Mouse (Mus musculus) embryonic stem cell, embryonic (primary cell): ENCODE measurements at regions not wholly inside any gene's neighbourhood (a gene's known extent, or its start where the extent isn't known, plus 50 kb on each side); places are given as distances from the start of the nearest gene placed in this dataset.

ENCODE experiments used
- CTCF ChIA-PET, 4 experiments: fragments of 300-600 bp in 2 of 4; fragments of 350-600 bp in 2 of 4; sonication (Branson Sonifier 250); formaldehyde crosslinking; loops; one replicate each; lab custom pipeline; 2022; ENCODE audit warnings: inconsistent platforms in 2 of 4; lab: Charles Lee
- POLR2A ChIA-PET, 4 experiments: fragments of 300-600 bp in 2 of 4; fragments of 350-600 bp in 2 of 4; sonication (Branson Sonifier 250); formaldehyde crosslinking; loops; one replicate each; lab custom pipeline; 2022; ENCODE audit warnings: antibody characterized with exemption in 4 of 4, inconsistent platforms in 1 of 4; lab: Charles Lee

- CTCF ChIA-PET = interaction anchor here (0.6 to 1.6 kb wide), 11 partner anchors 9 to 665 kb away, joined by 3 to 8 read pairs (median 4); no protein-coding TSS in a partner anchor
These were observed 98.1 kb downstream of the Kdr start for GRCm38 (mm10) chr5:75880088-75880684.

GRCm38 (mm10) chr5:75878361-75878760 is 99.9 kb downstream of the Kdr start:
- CTCF ChIA-PET = no interaction called here
- POLR2A ChIA-PET = interaction anchor here in 1 of 4 experiments (1.2 kb wide), 1 partner anchor 304 kb away, joined by 3 read pairs; the partner anchor contains the start of gene Kit

More at GRCm38 (mm10) chr5:75880088-75880684, 98.1 kb downstream of the Kdr start:
- POLR2A ChIA-PET = interaction anchor here in 2 of 4 experiments (0.6 to 1.0 kb wide), 5 partner anchors 9 to 260 kb away, joined by 3 to 6 read pairs (median 4); partner anchors contain the start of gene Srd5a3 (in 1 of the 2)

GRCm38 (mm10) chr5:75877609-75877971 is 100.7 kb downstream of the Kdr start:
- CTCF ChIA-PET = interaction anchor here in 1 of 4 experiments (1.0 kb wide), 1 partner anchor 15 kb away, joined by 3 read pairs; no protein-coding TSS in a partner anchor
- POLR2A ChIA-PET = interaction anchor here in 2 of 4 experiments (0.6 to 1.2 kb wide), 2 partner anchors 303 to 794 kb away, joined by 3 read pairs; partner anchors contain the start of gene Kit (in 1 of the 2)

GRCm38 (mm10) chr5:75876871-75877608 is 101.2 kb downstream of the Kdr start:
- CTCF ChIA-PET = interaction anchor here in 1 of 4 experiments (1.0 kb wide), 1 partner anchor 15 kb away, joined by 3 read pairs; no protein-coding TSS in a partner anchor
- POLR2A ChIA-PET = no interaction called here

- ChIA-PET POLR2A (interaction anchor here in 3 of 4 experiments (0.6 to 1.4 kb wide), 3 partner anchors 240 to 682 kb away, joined by 3 to 4 read pairs (median 3); no protein-coding TSS in a partner anchor), CTCF (interaction anchor here (0.5 to 2.5 kb wide), 67 partner anchors 8 to 1352 kb away, joined by 3 to 31 read pairs (median 4); partner anchors contain the start of genes Kdr (in 2 of the 4) and Srd5a3 (in 1 of the 4))
These were observed 107.1 kb downstream of the Kdr start for GRCm38 (mm10) chr5:75871120-75871519.

- ChIA-PET CTCF (interaction anchor here (0.5 to 2.5 kb wide), 64 partner anchors 8 to 1353 kb away, joined by 3 to 31 read pairs (median 4); partner anchors contain the start of genes Kdr (in 2 of the 4) and Srd5a3 (in 1 of the 4)), POLR2A (interaction anchor here in 3 of 4 experiments (0.6 to 1.1 kb wide), 3 partner anchors 269 to 682 kb away, joined by 3 to 6 read pairs (median 4); no protein-coding TSS in a partner anchor)
These were observed 107.6 kb downstream of the Kdr start for GRCm38 (mm10) chr5:75870666-75871065.

- ChIA-PET CTCF (no interaction called here), POLR2A (no interaction called here)
These were observed 108.7 kb downstream of the Kdr start for GRCm38 (mm10) chr5:75869535-75869934.

GRCm38 (mm10) chr5:75865096-75865495 is 113.2 kb downstream of the Kdr start:
- ChIA-PET CTCF (interaction anchor here in 1 of 4 experiments (0.6 to 0.7 kb wide), 2 partner anchors 12 to 190 kb away, joined by 3 read pairs; no protein-coding TSS in a partner anchor), POLR2A (interaction anchor here in 2 of 4 experiments (0.7 kb wide), 2 partner anchors 326 to 546 kb away, joined by 3 to 7 read pairs; no protein-coding TSS in a partner anchor)

- ChIA-PET CTCF (interaction anchor here (0.6 to 1.2 kb wide), 4 partner anchors 7 to 210 kb away, joined by 3 to 5 read pairs (median 4); no protein-coding TSS in a partner anchor), POLR2A (interaction anchor here in 1 of 4 experiments (0.6 kb wide), 1 partner anchor 637 kb away, joined by 3 read pairs; no protein-coding TSS in a partner anchor)
These were observed 114.9 kb downstream of the Kdr start for GRCm38 (mm10) chr5:75863358-75863757.

- POLR2A ChIA-PET = no interaction called here
These were observed 115.6 kb downstream of the Kdr start for GRCm38 (mm10) chr5:75862630-75862991.

GRCm38 (mm10) chr5:75861916-75862629 is 116.2 kb downstream of the Kdr start:
- ChIA-PET POLR2A (interaction anchor here in 1 of 4 experiments (0.7 kb wide), 1 partner anchor 8 kb away, joined by 3 read pairs; no protein-coding TSS in a partner anchor), CTCF (interaction anchor here (0.5 to 3.0 kb wide), 13 partner anchors 9 to 697 kb away, joined by 3 to 23 read pairs (median 4); partner anchors contain the start of genes Kit (in 1 of the 4) and Srd5a3 (in 1 of the 4))

More at GRCm38 (mm10) chr5:75862630-75862991, 115.6 kb downstream of the Kdr start:
- CTCF ChIA-PET = interaction anchor here (0.5 to 3.0 kb wide), 13 partner anchors 8 to 698 kb away, joined by 3 to 23 read pairs (median 4); partner anchors contain the start of genes Kit (in 1 of the 4) and Srd5a3 (in 1 of the 4)

GRCm38 (mm10) chr5:75859316-75859836 is 118.9 kb downstream of the Kdr start:
- POLR2A ChIA-PET = interaction anchor here in 1 of 4 experiments (1.0 kb wide), 1 partner anchor 280 kb away, joined by 3 read pairs; the partner anchor contains the start of gene Srd5a3
- CTCF ChIA-PET = interaction anchor here in 1 of 4 experiments (1.9 kb wide), 1 partner anchor 12 kb away, joined by 8 read pairs; no protein-coding TSS in a partner anchor

- POLR2A ChIA-PET = no interaction called here
- CTCF ChIA-PET = interaction anchor here in 1 of 4 experiments (0.7 kb wide), 1 partner anchor 440 kb away, joined by 9 read pairs; no protein-coding TSS in a partner anchor
These were observed 127.4 kb downstream of the Kdr start for GRCm38 (mm10) chr5:75850855-75851254.

GRCm38 (mm10) chr5:75847966-75848365 is 130.3 kb downstream of the Kdr start:
- POLR2A ChIA-PET = no interaction called here
- CTCF ChIA-PET = no interaction called here

GRCm38 (mm10) chr5:75847341-75847740 is 130.9 kb downstream of the Kdr start:
- ChIA-PET POLR2A (interaction anchor here in 1 of 4 experiments (1.1 kb wide), 1 partner anchor 647 kb away, joined by 3 read pairs; no protein-coding TSS in a partner anchor), CTCF (interaction anchor here in 1 of 4 experiments (0.5 to 0.6 kb wide), 2 partner anchors 11 to 976 kb away, joined by 3 to 8 read pairs; no protein-coding TSS in a partner anchor)

GRCm38 (mm10) chr5:75846016-75846415 is 132.2 kb downstream of the Kdr start:
- POLR2A ChIA-PET = interaction anchor here in 1 of 4 experiments (1.1 kb wide), 1 partner anchor 646 kb away, joined by 3 read pairs; no protein-coding TSS in a partner anchor
- CTCF ChIA-PET = no interaction called here

GRCm38 (mm10) chr5:75843807-75844206 is 134.5 kb downstream of the Kdr start:
- ChIA-PET POLR2A (no interaction called here), CTCF (interaction anchor here in 1 of 4 experiments (0.6 kb wide), 1 partner anchor 471 kb away, joined by 4 read pairs; no protein-coding TSS in a partner anchor)
